Mouse (Mus musculus) brain, embryonic 14.5 days (tissue): Measurements from ENCODE around the gene Acer1. TPM values are rescaled to one million over a fixed set of nuclear protein-coding genes. Genes with fewer than 3 reads are reported as not detected.

Experiments
- DNase-seq: peaks from one replicate; pipeline ENCODE4 v3.0.0-alpha.2; 2011; ENCODE audit warnings: low read depth
- CTCF ChIP-seq: fragments of 200-500 bp; IDR thresholded peaks from 2 replicates; pipeline ENCODE4 v1.5.1; 2012; ENCODE audit warnings: inconsistent platforms, mild to moderate bottlenecking, moderate library complexity, borderline replicate concordance; ENCODE audit not compliant: insufficient read depth, insufficient read length; ENCODE audit errors: extremely low read depth
- POLR2A ChIP-seq: fragments of 200-500 bp; IDR thresholded peaks from 2 replicates; pipeline ENCODE4 v1.6.1; 2012; ENCODE audit warnings: mild to moderate bottlenecking, inconsistent platforms, borderline replicate concordance; ENCODE audit not compliant: poor library complexity, insufficient read depth, insufficient read length, severe bottlenecking; ENCODE audit errors: extremely low read depth
- polyA plus RNA-seq: library from polyadenylated mRNA; depleted of rRNA; stranded (reverse); fragments of >200 nt; gene quantifications from 2 replicates; pipeline ENCODE4 v1.2.3, GENCODE M21; 2012

Gene Acer1
- polyA plus RNA-seq, 1 experiment: not detected

DNA sequence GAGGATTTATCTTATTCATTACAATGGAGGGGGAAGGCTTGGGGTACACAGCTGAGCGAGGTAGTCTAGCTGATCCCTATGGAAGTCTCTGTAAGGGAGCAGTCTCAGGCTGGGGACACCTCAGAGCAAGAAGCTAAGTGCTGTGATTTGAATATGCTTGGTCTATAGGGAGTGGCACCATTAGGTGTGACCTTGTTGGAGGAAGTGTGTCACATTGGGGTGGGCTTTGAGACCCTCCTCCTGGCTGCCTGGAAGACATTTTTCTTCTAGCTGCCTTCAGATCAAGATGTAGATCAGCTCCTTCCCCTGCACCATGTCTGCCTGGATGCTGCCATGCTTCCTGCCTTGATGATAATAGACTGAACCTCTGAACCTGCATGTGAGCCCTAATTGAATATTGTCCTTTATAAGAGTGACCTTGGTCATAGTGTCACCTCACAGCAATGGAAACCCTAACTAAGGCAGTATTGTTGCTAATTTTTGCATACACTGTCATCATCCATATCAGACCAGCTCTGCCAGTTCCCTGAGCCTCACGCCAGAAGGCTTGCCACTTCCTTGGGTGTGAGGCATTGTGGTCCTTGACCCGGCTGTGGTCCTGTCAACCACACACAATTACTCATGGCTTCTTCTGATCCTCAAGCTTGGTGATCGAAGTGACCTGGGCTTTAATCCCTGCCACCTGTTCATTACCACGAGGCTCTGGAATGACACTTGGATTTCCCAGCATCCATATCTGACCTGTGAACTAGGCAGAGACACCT lies 19.1 kb downstream of the Acer1 start:
- no peak for DNase-seq
- TF ChIP-seq CTCF (no peak), POLR2A (no peak)

- no peak for DNase-seq
- peak; percentile 27; the same call in 1 of the 2 replicates for TF ChIP-seq CTCF
- no peak for TF ChIP-seq POLR2A
Observed at GRCm38 (mm10) chr17:56961880-56962279, 20.0 kb downstream of the Acer1 start.

- TF ChIP-seq CTCF (no peak), POLR2A (no peak)
- no peak for DNase-seq
Observed at GRCm38 (mm10) chr17:56958667-56959066, 23.3 kb downstream of the Acer1 start.

DNA sequence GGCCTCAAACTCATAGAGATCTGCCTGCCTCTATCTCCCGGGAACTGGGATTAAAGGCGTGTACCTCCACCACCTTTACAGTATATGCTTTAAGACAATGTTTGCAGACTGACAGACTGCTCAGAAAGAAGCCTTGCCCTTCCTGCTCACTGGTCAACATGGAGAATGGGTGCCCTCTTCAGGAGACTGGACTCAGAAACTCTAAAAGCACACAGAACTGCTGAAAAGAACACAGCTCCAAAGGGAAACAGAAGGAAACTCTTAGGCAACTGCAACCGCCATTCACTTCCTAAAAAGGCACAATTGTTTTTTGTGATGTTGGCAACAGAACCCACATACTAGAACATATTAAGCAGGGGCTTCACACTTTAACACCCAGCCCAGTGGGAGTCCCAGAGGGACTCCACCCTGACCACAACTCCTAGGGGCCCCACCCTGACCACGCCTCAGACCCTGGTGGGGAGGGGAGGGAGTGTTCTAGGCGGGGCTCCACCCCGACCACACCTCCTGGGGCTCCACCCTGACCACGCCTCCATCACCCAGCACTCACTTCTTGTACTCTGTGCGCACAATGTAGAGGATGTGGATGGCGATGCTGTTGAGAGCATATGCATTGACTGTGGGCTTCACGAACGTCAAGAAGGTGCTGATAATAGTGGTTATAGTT lies 24.0 kb downstream of the Acer1 start:
- no peak for DNase-seq
- TF ChIP-seq POLR2A (no peak), CTCF (no peak)

- no peak for TF ChIP-seq POLR2A
- no peak for TF ChIP-seq CTCF
- DNase-seq: no peak
Observed at GRCm38 (mm10) chr17:56954871-56955270, 27.1 kb downstream of the Acer1 start.

DNA sequence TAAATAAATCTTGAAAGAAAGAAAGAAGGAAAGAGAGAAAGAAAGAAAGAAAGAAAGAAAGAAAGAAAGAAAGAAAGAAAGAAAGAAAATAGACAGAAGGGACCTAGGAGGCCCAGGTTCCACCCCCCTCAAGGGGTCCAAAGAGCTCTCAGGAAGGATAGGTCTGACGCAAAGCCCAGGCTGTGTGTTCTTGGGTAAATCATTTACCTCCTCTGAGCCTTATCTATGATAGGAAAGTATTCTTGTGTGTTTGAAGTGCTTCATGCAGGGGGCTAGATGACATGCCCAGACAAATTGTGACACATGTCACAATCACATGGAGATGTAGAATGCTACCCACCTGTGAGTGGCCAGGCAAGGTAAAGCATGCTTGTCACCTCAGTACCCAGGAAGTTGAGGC lies 29.3 kb downstream of the Acer1 start:
- no peak for DNase-seq
- TF ChIP-seq CTCF (no peak), POLR2A (no peak)

DNA sequence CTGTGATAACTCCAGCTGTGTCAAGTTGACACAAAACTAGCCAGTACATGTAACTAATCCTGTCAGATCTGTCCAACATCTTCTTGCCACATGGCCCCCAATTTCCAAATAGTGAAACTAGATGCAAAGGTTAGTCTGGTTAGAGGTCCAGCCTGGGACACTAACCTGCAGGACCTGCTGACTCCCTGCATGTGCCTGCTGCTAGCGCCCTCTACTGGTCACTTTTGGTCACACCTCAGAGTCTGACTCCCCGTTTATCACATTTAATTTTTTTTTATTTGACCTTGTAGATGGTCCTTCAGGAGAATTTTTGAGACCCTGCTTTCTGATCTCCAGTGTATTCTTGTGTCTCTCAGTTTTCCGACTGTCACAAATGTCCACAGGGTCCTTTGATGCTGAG lies 31.0 kb downstream of the Acer1 start:
- TF ChIP-seq CTCF: peak; percentile 81
- no peak for TF ChIP-seq POLR2A
- peak; percentile 47 for DNase-seq

DNA sequence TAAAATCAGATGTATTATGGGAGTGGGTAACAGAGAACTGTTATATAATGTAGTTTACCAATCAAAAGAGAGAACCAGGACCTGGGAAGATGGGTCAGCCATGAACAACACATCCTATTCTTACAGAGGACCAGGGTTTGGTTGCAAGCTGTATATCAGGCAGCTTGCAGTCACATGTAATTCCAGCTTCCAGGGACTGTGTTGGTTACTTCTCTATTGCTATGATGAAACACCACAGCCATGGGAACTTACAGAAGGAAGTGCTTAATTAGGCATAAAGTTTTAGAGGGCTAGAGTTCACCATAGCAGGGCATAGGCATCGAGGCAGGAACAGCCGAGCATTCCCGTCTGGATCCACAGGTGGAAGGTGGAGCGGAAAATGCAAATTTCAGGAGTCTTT lies 43.2 kb downstream of the Acer1 start:
- TF ChIP-seq CTCF: no peak
- TF ChIP-seq POLR2A: no peak
- no peak for DNase-seq

GRCm38 (mm10) chr17:56936731-56937130 lies 45.2 kb downstream of the Acer1 start:
- DNase-seq: no peak
- no peak for TF ChIP-seq CTCF
- no peak for TF ChIP-seq POLR2A

GRCm38 (mm10) chr17:56935363-56936131 lies 46.4 kb downstream of the Acer1 start, which contains the start of gene Mllt1:
Gene Mllt1, minus strand, starts transcription at chr17:56935415.
- DNase-seq: peak; percentile 99
- peak; percentile 37; the same call in 1 of the 2 replicates for TF ChIP-seq POLR2A
- peak; percentile 58; the same call in 1 of the 2 replicates for TF ChIP-seq CTCF
